Mouse (Mus musculus): Measurements from ENCODE around the gene Olfr9. TPM values are rescaled to one million over a fixed set of nuclear protein-coding genes. Genes with fewer than 3 reads are reported as not detected.
A peak's percentile ranks its signal among the peaks of the same experiment; 100 is the strongest.

The Olfr9 gene
- polyA plus RNA-seq, 1 experiment from 2014 or later, result not detected

- H3K4me1 ChIP-seq (replicated peaks; ENCODE audit: control insufficient read depth, insufficient read depth, low read length), result no peaks in the 10 kb centered on the region
- H3K4me2 ChIP-seq (replicated peaks; ENCODE audit: low read depth), result no peak overlapping the region
- no peaks in the 10 kb centered on the region for H3K36me3 ChIP-seq (ENCODE audit: control insufficient read depth, insufficient read depth)
- H3K9me3 ChIP-seq (ENCODE audit: control insufficient read depth), result no peaks in the 10 kb centered on the region
- H3K27me3 ChIP-seq (replicated peaks; ENCODE audit: control insufficient read depth, insufficient read depth, low read length), result no peaks in the 10 kb centered on the region
- TF ChIP-seq CTCF (IDR thresholded peaks at IDR 0.05; ENCODE audit: low read depth), result peak; percentile 43
- H3K27ac ChIP-seq (ENCODE audit: low read depth, low read length), result no peak overlapping the region
- no peak for ATAC-seq
- no peak overlapping the region for H3K4me3 ChIP-seq (ENCODE audit: low read depth, low read length)
- no peak overlapping the region for H3K9ac ChIP-seq (ENCODE audit: low read depth, low read length)
These were observed 34.1 kb downstream of the Olfr9 start for GRCm38 (mm10) chr10:129023319-129023718.

- H3K4me3 ChIP-seq (ENCODE audit: low read depth, low read length), result no peak overlapping the region
- no peaks in the 10 kb centered on the region for H3K4me1 ChIP-seq (replicated peaks; ENCODE audit: control insufficient read depth, insufficient read depth, low read length)
- H3K36me3 ChIP-seq (ENCODE audit: control insufficient read depth, insufficient read depth), result no peaks in the 10 kb centered on the region
- no peaks in the 10 kb centered on the region for H3K9me3 ChIP-seq (ENCODE audit: control insufficient read depth)
- ATAC-seq, result peak; percentile 45; the same call in 1 of the 2 replicates
- peak; percentile 85 for TF ChIP-seq CTCF (IDR thresholded peaks at IDR 0.05; ENCODE audit: low read depth)
- no peak overlapping the region for H3K27ac ChIP-seq (ENCODE audit: low read depth, low read length)
- 63% methylated on average over 3 of the region's 3 CpGs for WGBS
- H3K9ac ChIP-seq (ENCODE audit: low read depth, low read length), result no peak overlapping the region
- H3K4me2 ChIP-seq (replicated peaks; ENCODE audit: low read depth), result no peak overlapping the region
- no peaks in the 10 kb centered on the region for H3K27me3 ChIP-seq (replicated peaks; ENCODE audit: control insufficient read depth, insufficient read depth, low read length)
These were observed 36.9 kb downstream of the Olfr9 start for GRCm38 (mm10) chr10:129026018-129026662.

GRCm38 (mm10) chr10:129028343-129028742 is 39.1 kb downstream of the Olfr9 start:
- Histone ChIP-seq H3K9ac (ENCODE audit: low read depth, low read length) (no peak overlapping the region), H3K4me3 (ENCODE audit: low read depth, low read length) (no peak overlapping the region), H3K27ac (ENCODE audit: low read depth, low read length) (no peak overlapping the region), H3K27me3 (replicated peaks; ENCODE audit: control insufficient read depth, insufficient read depth, low read length) (no peaks in the 10 kb centered on the region), H3K4me1 (replicated peaks; ENCODE audit: control insufficient read depth, insufficient read depth, low read length) (no peaks in the 10 kb centered on the region), H3K9me3 (ENCODE audit: control insufficient read depth) (no peaks in the 10 kb centered on the region), H3K4me2 (replicated peaks; ENCODE audit: low read depth) (no peak overlapping the region), H3K36me3 (ENCODE audit: control insufficient read depth, insufficient read depth) (no peaks in the 10 kb centered on the region)
- no peak for TF ChIP-seq CTCF (IDR thresholded peaks at IDR 0.05; ENCODE audit: low read depth)
- no peak for ATAC-seq
- WGBS, result 69% methylated on average over 2 of the region's 2 CpGs

- no peak for TF ChIP-seq CTCF (IDR thresholded peaks at IDR 0.05; ENCODE audit: low read depth)
- no peaks in the 10 kb centered on the region for H3K9me3 ChIP-seq (ENCODE audit: control insufficient read depth)
- no peak within 1 kb of the TSS for H3K4me2 ChIP-seq (replicated peaks; ENCODE audit: low read depth)
- 79% methylated on average over 3 of the region's 3 CpGs for WGBS
- H3K27me3 ChIP-seq (replicated peaks; ENCODE audit: control insufficient read depth, insufficient read depth, low read length), result no peaks in the 10 kb centered on the region
- no peak within 1 kb of the TSS for H3K27ac ChIP-seq (ENCODE audit: low read depth, low read length)
- H3K36me3 ChIP-seq (ENCODE audit: control insufficient read depth, insufficient read depth), result no peaks in the 10 kb centered on the region
- no peak within 1 kb of the TSS for H3K4me3 ChIP-seq (ENCODE audit: low read depth, low read length)
- no peak for ATAC-seq
- H3K4me1 ChIP-seq (replicated peaks; ENCODE audit: control insufficient read depth, insufficient read depth, low read length), result no peaks in the 10 kb centered on the region
- no peak within 1 kb of the TSS for H3K9ac ChIP-seq (ENCODE audit: low read depth, low read length)
These were observed 50.6 kb downstream of the Olfr9 start, which contains the start of gene Olfr764-ps1 for GRCm38 (mm10) chr10:129039796-129040195. Olfr764-ps1 (minus strand) TSS chr10:129039896.

Other genes with a start within 250 kb of the Olfr9 start
- gene Dgka, start 244.6 kb upstream of the Olfr9 start, polyA plus RNA-seq (2015; fragmentation: Nextera tagmentation; extraction: Ambion mirVana), result 7.1 and 8.2 TPM in 2 replicates
- gene Pym1, start 241.5 kb upstream of the Olfr9 start, polyA plus RNA-seq (2015; fragmentation: Nextera tagmentation; extraction: Ambion mirVana), result 22.3 and 22.7 TPM in 2 replicates
- gene Mmp19, start 198.5 kb upstream of the Olfr9 start, polyA plus RNA-seq (2015; fragmentation: Nextera tagmentation; extraction: Ambion mirVana), result 0.97 and 1.4 TPM in 2 replicates
- gene Dnajc14, start 185.4 kb upstream of the Olfr9 start, polyA plus RNA-seq (2015; fragmentation: Nextera tagmentation; extraction: Ambion mirVana), result 28.2 and 31.8 TPM in 2 replicates
- gene Tmem198b, start 185.1 kb upstream of the Olfr9 start, polyA plus RNA-seq (2015; fragmentation: Nextera tagmentation; extraction: Ambion mirVana), result 5.1 and 5.7 TPM in 2 replicates
- gene Sarnp, start 172.1 kb upstream of the Olfr9 start, polyA plus RNA-seq (2015; fragmentation: Nextera tagmentation; extraction: Ambion mirVana), result 90.3 and 92.1 TPM in 2 replicates
- 70.2 and 70.4 TPM in 2 replicates for gene Ormdl2, start 167.8 kb upstream of the Olfr9 start, polyA plus RNA-seq (2015; fragmentation: Nextera tagmentation; extraction: Ambion mirVana)
- gene Gdf11, start 97.7 kb upstream of the Olfr9 start, polyA plus RNA-seq (2015; fragmentation: Nextera tagmentation; extraction: Ambion mirVana), result 0.99 and 1.6 TPM in 2 replicates
- 939 and 945 TPM in 2 replicates for gene Cd63, start 88.4 kb upstream of the Olfr9 start, polyA plus RNA-seq (2015; fragmentation: Nextera tagmentation; extraction: Ambion mirVana)
- 12.4 and 13.0 TPM in 2 replicates for gene Rdh5, start 66.5 kb upstream of the Olfr9 start, polyA plus RNA-seq (2015; fragmentation: Nextera tagmentation; extraction: Ambion mirVana)
- 248 and 257 TPM in 2 replicates for gene Bloc1s1, start 65.4 kb upstream of the Olfr9 start, polyA plus RNA-seq (2015; fragmentation: Nextera tagmentation; extraction: Ambion mirVana)
- 3.1 and 3.6 TPM in 2 replicates for gene Itga7, start 55.6 kb upstream of the Olfr9 start, polyA plus RNA-seq (2015; fragmentation: Nextera tagmentation; extraction: Ambion mirVana)
- gene Mettl7b, start 28.4 kb upstream of the Olfr9 start, polyA plus RNA-seq (2015; fragmentation: Nextera tagmentation; extraction: Ambion mirVana), result 232 and 250 TPM in 2 replicates
- gene Olfr763, start 21.4 kb downstream of the Olfr9 start, polyA plus RNA-seq (2015; fragmentation: Nextera tagmentation; extraction: Ambion mirVana), result not detected in 2 replicates
- gene Olfr764-ps1, start 50.5 kb downstream of the Olfr9 start, polyA plus RNA-seq (2015; fragmentation: Nextera tagmentation; extraction: Ambion mirVana), result not detected in 2 replicates
- gene Olfr765, start 60.6 kb downstream of the Olfr9 start, polyA plus RNA-seq (2015; fragmentation: Nextera tagmentation; extraction: Ambion mirVana), result not detected in 2 replicates
- gene Olfr766-ps1, start 79.5 kb downstream of the Olfr9 start, polyA plus RNA-seq (2015; fragmentation: Nextera tagmentation; extraction: Ambion mirVana), result not detected in 2 replicates
- not detected in 2 replicates for gene Olfr767, start 93.5 kb downstream of the Olfr9 start, polyA plus RNA-seq (2015; fragmentation: Nextera tagmentation; extraction: Ambion mirVana)
- not detected in 2 replicates for gene Olfr768, start 109.9 kb downstream of the Olfr9 start, polyA plus RNA-seq (2015; fragmentation: Nextera tagmentation; extraction: Ambion mirVana)
- gene Olfr769, start 128.4 kb downstream of the Olfr9 start, polyA plus RNA-seq (2015; fragmentation: Nextera tagmentation; extraction: Ambion mirVana), result not detected in 2 replicates
- not detected in 2 replicates for gene Olfr770, start 149.6 kb downstream of the Olfr9 start, polyA plus RNA-seq (2015; fragmentation: Nextera tagmentation; extraction: Ambion mirVana)
- gene Olfr771, start 175.3 kb downstream of the Olfr9 start, polyA plus RNA-seq (2015; fragmentation: Nextera tagmentation; extraction: Ambion mirVana), result not detected in 2 replicates
- gene Olfr772, start 188.5 kb downstream of the Olfr9 start, polyA plus RNA-seq (2015; fragmentation: Nextera tagmentation; extraction: Ambion mirVana), result not detected in 2 replicates
- not detected in 2 replicates for gene Olfr773, start 198.0 kb downstream of the Olfr9 start, polyA plus RNA-seq (2015; fragmentation: Nextera tagmentation; extraction: Ambion mirVana)
- not detected in 2 replicates for gene Olfr774, start 246.8 kb downstream of the Olfr9 start, polyA plus RNA-seq (2015; fragmentation: Nextera tagmentation; extraction: Ambion mirVana)